Mouse (Mus musculus) kidney, adult 11 months (tissue): Measurements from ENCODE around the gene Gm5741.
"Not testable (repeated sequence)": the region's sequence is repeated elsewhere in the genome, so short reads cannot be mapped to it uniquely, and the experiment has no call there.

Experiments used
- DNase-seq: peaks from one replicate; pipeline ENCODE4 v3.0.0; 2022

Gene Gm5741

GRCm38 (mm10) chr8:85067982-85068381, at the start of gene Gm5741:
TSS of gene Gm5741 (minus strand) at chr8:85067982.
- DNase-seq = no peak

- no peak for DNase-seq
Observed at GRCm38 (mm10) chr8:85116984-85117383, 49.2 kb upstream of the Gm5741 start.

GRCm38 (mm10) chr8:85115501-85115900, 47.7 kb upstream of the Gm5741 start:
- DNase-seq = no peak

- no peak for DNase-seq
Observed at GRCm38 (mm10) chr8:85113241-85113640, 45.5 kb upstream of the Gm5741 start.

- no peak for DNase-seq
Observed at GRCm38 (mm10) chr8:85100076-85100665, 32.4 kb upstream of the Gm5741 start.

GRCm38 (mm10) chr8:85096850-85097249, 29.1 kb upstream of the Gm5741 start:
- no peak for DNase-seq

- no peak for DNase-seq
Observed at GRCm38 (mm10) chr8:85096196-85096595, 28.4 kb upstream of the Gm5741 start.

GRCm38 (mm10) chr8:85095566-85095965, 27.8 kb upstream of the Gm5741 start:
- DNase-seq = no peak

GRCm38 (mm10) chr8:85095051-85095450, 27.3 kb upstream of the Gm5741 start:
- DNase-seq = no peak

GRCm38 (mm10) chr8:85091526-85092090, 23.8 kb upstream of the Gm5741 start:
- DNase-seq = no peak

- no peak for DNase-seq
Observed at GRCm38 (mm10) chr8:85090856-85091255, 23.1 kb upstream of the Gm5741 start.

GRCm38 (mm10) chr8:85088771-85089170, 21.0 kb upstream of the Gm5741 start:
- DNase-seq = no peak

- no peak for DNase-seq
Observed at GRCm38 (mm10) chr8:85086238-85086637, 18.5 kb upstream of the Gm5741 start.

- no peak for DNase-seq
Observed at GRCm38 (mm10) chr8:85084633-85085032, 16.9 kb upstream of the Gm5741 start.

GRCm38 (mm10) chr8:85083108-85083813, 15.5 kb upstream of the Gm5741 start, which contains the start of gene Man2b1:
TSS of gene Man2b1 (plus strand) at chr8:85083270.
- DNase-seq = peak; percentile 95

GRCm38 (mm10) chr8:85082169-85082568, 14.4 kb upstream of the Gm5741 start:
- DNase-seq = not testable (repeated sequence)

- DNase-seq = peak; percentile 37
Observed at GRCm38 (mm10) chr8:85081216-85081555, 13.4 kb upstream of the Gm5741 start, which contains the start of gene Wdr83. TSS of gene Wdr83 (minus strand) at chr8:85081306.

GRCm38 (mm10) chr8:85080532-85081215, 12.9 kb upstream of the Gm5741 start, which contains the start of gene Wdr83os:
TSS of gene Wdr83os (plus strand) at chr8:85080740.
- peak; percentile 47 for DNase-seq

- DNase-seq = peak; percentile 38
Observed at GRCm38 (mm10) chr8:85080214-85080531, 12.4 kb upstream of the Gm5741 start.

GRCm38 (mm10) chr8:85076993-85077392, 9.2 kb upstream of the Gm5741 start:
- peak; percentile 76 for DNase-seq

GRCm38 (mm10) chr8:85076001-85076400, 8.2 kb upstream of the Gm5741 start:
- peak; percentile 42 for DNase-seq

- no peak for DNase-seq
Observed at GRCm38 (mm10) chr8:85074617-85075016, 6.8 kb upstream of the Gm5741 start.

GRCm38 (mm10) chr8:85074167-85074566, 6.4 kb upstream of the Gm5741 start:
- no peak for DNase-seq
